Mouse (Mus musculus) layer of hippocampus, postnatal 14 days (tissue): ENCODE data around the gene Tmem262. TPM values are rescaled to one million over a fixed set of nuclear protein-coding genes. Genes with fewer than 3 reads are reported as not detected.

Source experiments
- DNase-seq, 2 experiments: peaks; one replicate each; pipeline ENCODE4 v3.0.0; 2021 to 2022; ENCODE audit warnings: low spot score in 2 of 2, mixed read lengths in 1 of 2
- long read RNA-seq, 2 experiments: library from polyadenylated mRNA; stranded (forward); transcript quantifications; one replicate each; pipeline ENCODE4 v2.0.0; 2021
- total RNA-seq, 2 experiments: library from RNA; stranded (reverse); gene quantifications; 2 replicates each; pipeline ENCODE4 v1.2.3; 2021

Gene Tmem262
- not detected for total RNA-seq
- long read RNA-seq, experiment 1: 0 reads
- long read RNA-seq, experiment 2: 0 reads

DNA sequence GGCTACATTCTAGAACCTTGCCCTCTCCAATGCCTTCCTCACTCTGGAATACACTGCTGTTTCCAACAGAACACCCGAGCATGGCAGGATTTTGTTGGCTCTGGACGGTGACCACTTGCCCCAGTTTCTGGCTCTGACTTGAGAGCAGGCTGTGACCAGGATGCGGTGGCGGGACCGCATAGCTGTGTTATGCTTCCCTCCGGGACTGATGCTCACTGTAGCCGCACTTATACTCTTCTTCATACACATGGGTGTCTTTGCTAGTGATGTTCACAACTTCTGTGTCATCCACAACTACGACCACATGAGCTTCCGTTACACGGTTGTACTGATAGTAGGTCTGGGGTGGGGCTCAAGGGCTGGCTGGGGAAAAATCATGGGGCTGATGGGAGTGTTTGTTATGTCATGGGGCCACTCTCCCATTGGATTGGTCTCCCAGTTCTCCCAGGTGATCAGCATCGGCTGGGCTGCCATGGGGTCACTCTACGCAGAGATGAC lies at the start of gene Tmem262:
TSS of gene Tmem262 (plus strand) at position 51 of the 498 bp plus-strand sequence.
- DNase-seq: no peak

DNA sequence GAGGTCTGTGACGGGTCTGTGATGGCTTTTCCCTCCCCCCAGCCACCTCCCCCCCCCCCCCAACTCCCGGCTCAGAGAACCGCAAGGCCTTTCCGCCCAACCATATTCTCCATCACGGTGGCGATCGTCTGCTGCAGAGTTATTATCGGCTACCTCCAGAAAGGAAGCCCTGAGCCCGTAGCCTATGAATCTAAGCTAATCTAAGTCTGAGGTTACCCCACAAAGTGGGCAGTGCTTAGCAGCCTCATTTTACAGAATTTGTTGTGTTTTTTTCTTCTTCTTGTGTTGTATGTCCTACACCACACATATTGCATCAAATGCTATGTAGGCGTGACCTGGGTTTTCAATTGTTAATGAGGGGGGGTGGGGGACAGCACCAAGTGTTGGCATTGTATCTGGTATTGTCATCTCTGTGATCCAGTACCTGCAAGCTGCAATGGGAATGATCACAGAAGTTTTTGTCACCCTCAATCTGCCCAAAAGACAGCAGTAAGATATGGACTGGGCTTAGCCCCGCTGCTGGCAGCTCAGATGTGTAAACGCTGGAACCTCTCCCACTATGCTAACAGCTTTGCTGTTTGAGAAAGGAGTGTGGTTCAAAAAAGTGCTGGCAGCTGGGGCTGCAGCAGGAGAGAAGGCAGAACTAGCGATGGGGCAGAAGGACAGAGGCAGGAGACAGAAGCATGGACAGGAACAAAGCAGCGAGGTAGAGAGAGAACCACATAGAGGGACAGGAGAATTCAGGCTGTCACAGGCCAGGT lies 49.1 kb upstream of the Tmem262 start:
- DNase-seq: no peak

DNA sequence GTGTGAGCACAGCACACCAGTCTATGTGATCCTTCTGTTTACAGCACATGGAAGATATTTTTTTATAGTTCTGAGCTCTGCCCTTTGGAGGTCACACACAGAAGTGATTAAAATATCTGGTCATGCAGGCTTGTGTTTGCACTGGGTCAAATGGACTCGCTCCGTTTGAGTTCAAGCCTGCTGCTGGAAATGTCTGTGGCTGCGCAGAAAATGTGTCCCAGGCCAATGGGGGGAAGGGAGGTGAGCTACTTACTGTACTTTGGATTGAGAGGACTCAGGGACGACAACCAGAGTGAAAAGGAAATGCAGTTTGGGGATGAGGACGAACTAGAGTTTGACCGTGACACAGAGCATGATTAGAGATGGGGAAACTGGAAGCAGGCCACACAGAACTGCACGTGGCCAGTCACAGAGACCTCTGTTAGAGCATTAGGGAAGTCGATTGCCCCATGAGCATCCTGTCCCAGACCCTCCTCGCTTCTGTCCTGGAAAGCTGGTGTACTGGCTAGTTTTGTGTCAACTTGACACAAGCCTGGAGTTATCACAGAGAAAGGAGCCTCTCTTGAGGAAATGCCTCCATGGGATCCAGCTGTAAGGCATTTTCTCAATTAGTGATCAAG lies 43.8 kb upstream of the Tmem262 start:
- no peak for DNase-seq

DNA sequence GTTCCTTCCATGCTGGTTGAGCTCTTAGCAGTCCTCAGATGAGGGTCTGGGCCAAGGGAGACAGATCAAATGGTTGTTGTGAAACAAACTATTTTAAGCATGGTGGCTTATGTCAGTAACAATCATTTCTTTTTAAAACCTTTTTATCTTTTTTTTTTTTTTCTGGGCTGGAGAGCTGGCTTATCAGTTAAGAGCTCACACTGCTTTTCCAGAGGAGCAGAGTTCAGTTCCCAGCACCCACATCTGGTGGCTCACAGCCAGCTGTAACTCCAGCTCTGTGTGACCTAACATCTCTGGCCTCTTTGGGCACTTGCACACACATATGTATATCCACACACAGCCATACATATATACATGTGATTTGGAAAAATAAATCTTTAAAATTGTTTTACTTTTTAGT lies 42.1 kb upstream of the Tmem262 start:
- no peak for DNase-seq

DNA sequence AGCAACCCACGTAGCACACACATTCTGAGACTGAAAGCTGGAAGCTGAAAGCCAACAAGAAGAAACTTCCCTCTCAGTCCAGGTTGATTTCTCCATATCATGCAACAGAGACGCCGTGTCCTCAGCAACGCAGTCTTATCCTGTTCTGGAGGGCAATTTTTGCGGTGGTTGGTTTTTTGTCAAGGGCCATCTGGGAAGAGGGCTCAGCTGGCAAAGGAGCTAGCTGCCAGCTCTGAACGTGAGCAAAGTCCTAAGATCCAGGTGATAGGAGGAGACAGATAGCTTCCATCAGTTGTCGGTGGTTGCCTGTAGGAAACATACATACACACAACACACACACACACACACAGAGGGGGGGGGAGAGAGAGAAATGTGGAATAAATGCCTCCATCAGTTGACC lies 41.5 kb upstream of the Tmem262 start:
- no peak for DNase-seq

DNA sequence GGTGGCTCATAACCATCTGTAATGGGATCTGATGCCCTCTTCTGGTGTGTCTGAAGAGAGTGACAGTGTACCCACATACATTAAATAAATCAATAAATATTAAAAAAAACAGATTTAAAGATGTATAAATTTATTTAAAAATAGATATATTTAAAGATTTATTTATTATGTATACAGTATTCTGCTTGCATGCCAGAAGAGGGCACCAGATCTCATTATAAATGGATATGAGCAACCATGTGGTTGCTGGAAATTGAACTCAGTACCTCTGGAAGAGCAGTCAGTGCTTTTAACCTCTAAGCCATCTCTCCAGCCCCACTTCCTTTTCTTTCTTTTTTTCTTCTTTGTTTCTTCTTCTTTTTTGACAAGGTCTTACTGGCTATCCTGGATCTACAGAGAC lies 39.8 kb upstream of the Tmem262 start:
- no peak for DNase-seq

DNA sequence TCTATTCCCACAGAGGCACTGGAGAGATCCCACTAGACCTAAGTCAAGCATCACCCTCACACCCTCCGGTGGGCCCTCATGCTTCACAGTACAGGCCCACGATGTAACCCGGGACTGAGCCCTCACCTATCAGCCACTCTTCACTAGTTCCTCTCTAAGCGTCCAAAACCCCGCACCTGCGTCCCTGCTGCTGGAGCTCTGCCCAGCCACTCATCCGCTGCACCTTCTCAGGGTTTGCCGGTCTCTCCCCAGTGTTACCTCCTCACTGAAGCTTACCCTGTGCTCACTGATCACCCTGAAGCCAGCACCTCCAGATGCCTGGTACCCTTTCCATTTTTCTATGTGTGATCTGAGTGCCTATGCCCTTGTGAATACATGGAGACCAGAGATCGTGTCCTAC lies 37.5 kb upstream of the Tmem262 start:
- DNase-seq: no peak

DNA sequence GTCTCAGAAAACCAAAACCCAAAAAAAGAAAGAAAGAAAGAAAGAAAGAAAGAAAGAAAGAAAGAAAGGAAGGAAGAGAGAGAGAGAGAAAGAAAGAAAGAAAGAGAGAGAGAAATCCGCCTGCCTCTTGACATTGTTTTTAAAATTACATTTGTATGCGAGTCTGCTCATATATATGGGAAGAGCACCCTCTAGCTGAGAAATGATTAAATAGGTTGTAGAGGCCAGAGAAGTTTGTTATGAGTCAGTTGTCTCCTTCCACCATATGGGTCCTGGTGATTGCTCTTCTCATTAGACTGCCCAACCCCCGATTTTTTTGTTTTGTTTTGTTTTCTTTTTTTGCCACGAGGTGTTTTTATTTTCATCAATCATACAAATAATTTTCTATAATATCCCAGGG lies 35.7 kb upstream of the Tmem262 start:
- DNase-seq: peak in 1 of 2 experiments; percentile 12

DNA sequence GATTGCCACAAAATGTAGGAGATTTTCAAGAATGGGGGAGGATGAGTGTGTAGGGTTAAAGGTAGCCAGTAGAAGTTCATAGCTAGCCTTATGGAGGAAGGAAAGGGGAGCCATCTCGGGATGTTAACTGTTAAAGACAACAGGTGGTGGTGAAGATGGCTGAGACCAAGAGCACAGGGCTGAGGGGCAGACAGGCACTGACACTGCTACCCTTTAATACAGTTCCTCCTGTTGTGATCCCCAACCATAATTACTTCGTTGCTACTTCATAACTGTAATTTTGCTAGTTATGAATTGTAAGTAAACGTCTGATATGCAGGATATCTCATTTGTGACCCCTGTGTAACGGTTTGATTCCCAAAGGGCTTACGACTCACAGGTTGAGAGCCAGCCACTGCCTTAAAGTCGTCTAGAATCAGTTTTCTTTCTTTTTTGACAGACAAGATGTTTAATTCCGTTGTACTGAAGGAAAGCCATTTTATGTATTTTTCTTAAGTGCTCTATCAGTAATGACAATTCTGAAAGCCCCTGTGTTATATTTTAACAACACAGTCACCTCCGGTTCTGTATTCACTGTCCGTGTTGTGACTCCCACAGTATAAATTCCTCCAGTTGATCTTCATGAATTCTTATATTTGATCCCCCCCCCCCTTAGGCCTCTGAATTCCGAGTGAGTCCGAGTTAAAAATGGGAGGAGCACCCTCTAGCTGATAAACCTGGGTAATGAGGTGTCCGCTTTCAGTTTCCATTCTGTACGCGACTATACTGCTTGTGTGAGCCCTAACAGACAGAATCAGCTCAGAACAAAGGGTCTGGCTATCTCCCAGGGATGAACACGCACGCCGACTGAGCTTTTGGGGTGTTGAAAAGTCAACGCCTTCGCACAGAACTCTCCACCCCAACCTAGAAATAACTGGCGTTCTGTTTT lies 34.2 kb upstream of the Tmem262 start:
- DNase-seq: no peak

DNA sequence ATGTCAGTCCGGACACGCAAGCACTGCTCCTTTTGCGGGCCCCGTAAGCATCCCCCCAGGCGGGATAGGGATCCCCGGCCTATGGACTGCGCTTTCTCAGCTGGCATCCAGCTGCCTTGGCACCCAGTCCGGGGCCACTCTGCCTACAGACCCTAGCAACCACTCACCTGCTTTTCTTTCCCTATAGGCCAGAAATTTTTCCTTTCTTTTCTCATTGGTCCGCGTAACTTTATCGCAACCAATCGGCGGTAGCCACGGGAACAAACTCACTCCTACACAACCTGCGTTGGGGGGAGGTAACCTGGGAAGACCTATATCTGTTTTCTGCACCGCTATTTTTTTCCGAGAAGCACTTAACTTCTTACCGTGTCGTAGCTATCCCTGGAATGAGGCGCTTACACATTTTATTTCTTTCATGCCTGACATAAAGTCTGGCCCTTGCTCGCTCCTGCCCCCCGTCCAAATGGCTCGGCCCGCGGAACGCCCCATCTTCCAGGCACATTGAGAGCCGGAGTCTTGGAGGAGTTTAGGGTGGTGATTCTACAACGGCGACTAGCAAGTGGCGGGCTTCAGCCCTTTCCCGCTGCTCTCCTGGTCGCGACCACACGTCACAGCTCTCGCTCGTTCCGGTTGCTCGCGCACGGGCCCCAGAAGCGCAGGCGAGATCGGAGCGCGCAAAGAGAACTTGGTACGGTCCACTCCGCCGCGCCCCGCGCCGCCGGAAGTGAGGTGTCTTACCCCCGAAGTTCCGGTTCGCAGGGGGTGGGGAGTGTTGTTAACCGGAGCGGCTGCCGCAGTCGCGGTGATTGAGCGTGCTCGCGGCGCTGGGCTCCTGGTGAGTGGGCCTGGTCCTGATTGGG lies 33.3 kb upstream of the Tmem262 start, which contains the start of gene Syvn1:
TSS of gene Syvn1 (plus strand) at position 283 of the 860 bp plus-strand sequence.
- DNase-seq: peak; percentile 92 to 95

DNA sequence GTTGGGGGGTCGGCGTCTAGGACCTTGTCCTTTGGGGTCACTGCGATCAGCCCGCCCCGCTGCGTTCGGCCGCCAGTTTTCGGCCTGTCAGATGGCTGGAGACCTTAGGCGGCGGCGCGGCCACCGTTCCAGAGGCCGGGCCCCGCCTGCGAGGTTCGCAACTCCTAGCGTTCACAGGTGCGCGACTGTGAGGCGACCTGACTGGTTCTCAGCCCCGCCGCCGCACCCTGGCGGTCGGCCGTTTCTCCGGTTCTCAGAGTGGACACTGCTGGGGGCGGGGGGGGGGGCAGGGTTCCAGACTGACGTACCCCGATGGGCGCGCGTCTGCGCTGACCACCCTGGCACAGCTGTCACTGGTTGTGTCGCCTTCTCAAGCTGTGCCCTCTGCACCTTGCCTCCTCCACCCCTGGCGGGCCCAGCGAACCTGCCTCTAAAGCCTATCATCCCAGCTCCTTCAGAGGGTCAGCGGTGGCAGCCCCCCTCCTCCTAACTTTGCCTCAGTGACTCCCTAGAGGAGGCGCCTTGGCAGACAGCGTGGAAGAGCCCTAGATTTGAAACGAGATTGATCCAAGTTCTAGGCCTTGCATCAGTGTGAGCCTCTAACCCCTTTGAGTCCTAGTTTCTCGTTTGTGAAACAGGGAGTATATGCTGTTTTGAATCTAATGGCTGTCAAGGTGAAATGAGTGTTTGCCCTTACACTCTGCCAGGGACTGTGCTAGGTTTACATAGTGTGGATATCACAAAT lies 32.5 kb upstream of the Tmem262 start:
- peak in 1 of 2 experiments; percentile 26 for DNase-seq

DNA sequence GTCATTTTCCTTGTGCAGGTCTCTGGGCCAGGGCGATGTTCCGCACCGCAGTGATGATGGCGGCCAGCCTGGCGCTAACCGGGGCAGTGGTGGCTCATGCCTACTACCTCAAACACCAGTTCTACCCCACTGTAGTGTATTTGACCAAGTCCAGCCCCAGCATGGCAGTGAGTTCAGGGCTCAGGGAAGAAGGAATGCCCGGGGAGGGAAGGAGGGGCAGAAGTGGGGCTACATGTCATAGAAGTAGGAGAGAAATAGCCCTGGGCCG lies 32.0 kb upstream of the Tmem262 start:
- DNase-seq: no peak

DNA sequence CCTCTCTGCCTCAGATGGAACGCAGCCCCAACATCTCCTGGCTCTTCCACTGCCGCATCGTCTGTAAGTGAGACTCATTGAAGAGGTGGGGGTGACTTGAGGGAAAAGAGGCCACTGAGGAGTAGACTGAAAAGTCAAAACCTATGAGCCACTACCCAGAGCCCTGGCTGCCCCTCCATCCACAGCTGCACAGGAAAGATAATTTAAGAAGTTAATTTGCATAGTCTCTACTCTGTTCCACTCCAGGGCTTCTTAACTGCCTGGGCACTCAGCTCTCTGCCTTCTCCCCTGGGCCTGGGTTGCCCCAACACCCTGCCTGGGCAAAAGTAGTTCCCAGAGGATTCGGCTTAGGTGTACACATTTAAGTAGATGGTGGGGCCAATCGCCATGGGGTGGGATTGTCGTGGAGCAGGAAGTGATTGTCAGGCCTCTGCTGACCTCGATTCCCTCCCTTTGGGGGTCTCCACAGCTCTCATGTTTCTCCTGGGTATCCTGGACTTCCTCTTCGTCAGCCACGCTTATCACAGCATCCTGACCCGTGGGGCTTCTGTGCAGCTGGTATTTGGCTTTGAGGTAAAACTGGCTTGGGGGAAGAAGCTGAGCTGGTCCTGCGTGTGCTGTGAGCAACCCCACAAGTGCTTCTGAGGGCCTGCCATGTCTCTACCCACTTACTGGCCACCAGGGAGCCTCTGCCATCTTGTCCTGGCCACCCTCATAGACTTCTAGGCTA lies 31.0 kb upstream of the Tmem262 start:
- DNase-seq: no peak

DNA sequence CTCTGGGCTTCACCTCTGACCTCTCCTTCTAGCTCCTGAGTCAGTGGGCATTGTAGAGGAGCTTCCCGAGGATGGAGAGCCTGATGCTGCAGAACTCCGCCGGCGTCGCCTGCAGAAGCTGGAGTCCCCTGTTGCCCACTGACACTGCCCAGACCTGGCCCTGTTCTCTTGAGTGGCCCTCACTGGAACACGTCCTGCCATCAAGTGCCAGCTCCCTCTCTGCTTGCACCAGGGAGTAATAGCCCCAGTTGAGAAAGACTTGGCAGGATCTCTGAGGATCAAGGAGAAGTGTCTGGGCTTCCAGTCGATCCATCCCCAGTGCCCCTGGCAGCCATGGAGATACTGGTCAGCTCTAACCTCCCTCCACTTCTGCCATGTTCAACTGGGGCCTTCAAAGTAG lies 27.3 kb upstream of the Tmem262 start:
- no peak for DNase-seq

DNA sequence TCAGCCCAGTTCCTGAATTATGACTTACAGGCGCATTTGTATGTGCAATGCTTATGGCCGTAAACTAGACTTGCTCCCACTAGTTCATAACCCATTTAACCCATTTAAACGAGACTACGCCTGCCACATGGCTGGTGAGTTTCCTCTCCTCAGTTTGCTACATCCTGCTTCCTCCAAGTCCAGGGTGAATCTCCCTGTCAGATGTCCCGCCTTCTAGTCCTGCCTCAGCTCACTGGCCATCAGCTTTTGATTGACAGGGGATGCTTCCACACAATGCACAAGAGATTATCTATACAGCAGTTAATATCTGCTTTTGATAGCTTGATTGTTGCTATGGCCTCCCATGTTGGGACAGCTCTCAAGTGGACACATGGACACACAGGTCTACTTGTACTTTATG lies 25.5 kb upstream of the Tmem262 start:
- DNase-seq: no peak

DNA sequence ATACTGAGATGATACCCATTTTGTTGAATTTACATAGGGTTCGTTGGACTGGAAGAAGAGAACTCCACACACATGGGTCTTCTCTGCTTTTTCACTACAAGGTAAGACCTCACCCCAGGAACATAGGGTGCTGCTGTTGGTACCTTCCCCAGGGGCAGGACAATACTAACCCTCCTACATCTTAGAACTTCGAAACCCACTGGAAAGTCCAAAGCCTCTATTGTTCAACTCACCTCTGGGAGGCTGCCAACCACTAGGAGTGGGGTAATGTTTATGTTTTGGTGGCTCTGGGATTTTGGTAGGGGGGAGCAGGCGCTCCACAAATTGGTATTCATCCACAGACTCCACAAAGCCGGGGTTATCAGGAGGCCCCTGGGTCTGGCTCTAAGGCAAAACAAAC lies 23.1 kb upstream of the Tmem262 start:
- no peak for DNase-seq

DNA sequence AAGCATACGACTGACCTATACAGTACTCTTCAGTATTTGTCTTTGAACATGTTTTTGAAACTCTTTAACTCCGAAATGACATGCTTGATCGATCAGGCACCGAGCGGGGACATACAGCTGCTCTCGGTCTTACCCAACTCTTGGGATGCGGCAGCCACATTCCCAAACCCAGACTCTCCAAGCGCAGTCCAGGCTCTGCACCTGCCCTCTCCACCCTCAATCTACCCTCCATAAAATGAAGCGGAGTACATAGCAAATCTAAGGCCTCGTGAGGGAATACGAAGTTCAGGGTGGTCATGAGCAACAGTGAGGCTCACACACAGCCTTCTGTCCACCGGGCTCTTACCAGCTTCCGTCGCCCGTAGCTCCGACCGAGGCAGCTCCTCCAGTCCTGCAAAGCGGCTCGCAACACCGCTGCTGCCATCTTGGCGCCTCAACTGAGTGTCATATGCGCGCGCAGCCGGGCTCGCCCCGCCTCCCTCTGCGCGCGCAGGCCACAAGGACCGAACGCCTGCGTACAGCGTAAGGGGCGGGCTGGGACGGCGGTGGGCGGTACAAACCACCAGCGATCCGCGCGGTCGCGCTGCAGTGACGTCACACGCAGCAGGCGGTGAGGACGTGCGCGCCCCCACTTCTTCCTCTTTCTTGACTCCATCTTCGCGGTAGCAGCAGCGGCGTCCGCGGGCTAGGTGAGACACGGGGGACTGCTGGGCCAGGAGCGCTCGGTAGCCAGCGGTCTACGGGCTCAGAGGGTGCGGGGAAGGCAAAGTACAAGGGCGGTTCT lies 22.3 kb upstream of the Tmem262 start, which contains the start of the genes Mrpl49 and Fau:
TSS of gene Mrpl49 (minus strand) at position 473 of the 784 bp plus-strand sequence.
TSS of gene Fau (plus strand) at position 532 of the 784 bp plus-strand sequence.
- peak; percentile 98 to 99 for DNase-seq

DNA sequence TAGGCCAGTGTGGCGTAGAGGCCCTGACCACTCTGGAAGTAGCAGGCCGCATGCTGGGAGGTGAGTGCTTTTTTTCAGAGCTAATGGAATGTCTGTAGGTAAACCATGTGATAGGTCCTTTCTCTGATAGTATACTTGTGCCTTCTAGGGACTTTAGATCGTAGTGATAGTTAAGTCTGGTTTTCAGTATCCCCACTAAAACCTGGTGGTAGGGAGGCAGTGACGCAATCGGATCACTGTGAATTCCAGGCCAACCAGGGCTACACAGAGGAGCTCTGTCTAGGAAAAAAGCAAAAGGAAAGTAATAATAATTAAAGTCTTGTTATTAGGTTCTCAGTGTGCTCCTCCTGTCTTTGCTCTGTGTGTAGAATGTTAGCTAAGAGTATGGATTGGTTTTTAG lies 21.3 kb upstream of the Tmem262 start:
- DNase-seq: no peak
